Mouse (Mus musculus) G1E-ER4 (cell line): ENCODE data around the gene Kcnk15. TPM values are rescaled to one million over a fixed set of nuclear protein-coding genes. Genes with fewer than 3 reads are reported as not detected.

Experiments
- GATA1 ChIP-seq: IDR thresholded peaks from one replicate; pipeline ENCODE4 v1.8.0; 2012; ENCODE audit warnings: low read length, inconsistent platforms
- polyA plus RNA-seq: library from polyadenylated mRNA; stranded (reverse); fragments of >175 nt; gene quantifications from 2 replicates; pipeline ENCODE4 v1.2.3, GENCODE M21; 2012

Gene Kcnk15
- polyA plus RNA-seq, 1 experiment, result not detected

DNA sequence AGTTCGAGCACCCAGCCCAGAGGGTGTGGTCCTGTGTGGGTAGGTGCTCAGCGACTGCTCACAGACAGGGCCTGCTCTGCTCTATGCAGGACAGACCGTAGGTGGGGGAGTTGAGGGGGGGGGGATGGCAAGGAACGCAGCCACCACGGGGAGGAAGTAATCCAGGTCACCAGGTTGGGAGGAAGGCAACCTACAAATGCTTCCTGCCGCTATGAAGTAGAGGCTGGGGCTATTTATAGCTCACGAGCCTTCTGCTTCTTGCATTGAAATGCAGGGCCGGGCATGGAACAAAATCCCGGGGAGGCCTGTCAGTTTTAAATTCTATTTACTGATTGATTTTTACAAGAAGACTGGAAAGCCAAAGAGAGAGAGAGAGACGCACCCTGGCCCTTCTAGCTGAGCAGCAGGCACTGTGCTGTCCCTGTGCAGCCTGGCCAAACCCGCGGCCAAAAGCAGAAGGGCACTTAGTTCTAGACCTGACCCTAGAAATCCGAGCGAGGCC, 46.5 kb downstream of the Kcnk15 start:
- TF ChIP-seq GATA1, result no peak

DNA sequence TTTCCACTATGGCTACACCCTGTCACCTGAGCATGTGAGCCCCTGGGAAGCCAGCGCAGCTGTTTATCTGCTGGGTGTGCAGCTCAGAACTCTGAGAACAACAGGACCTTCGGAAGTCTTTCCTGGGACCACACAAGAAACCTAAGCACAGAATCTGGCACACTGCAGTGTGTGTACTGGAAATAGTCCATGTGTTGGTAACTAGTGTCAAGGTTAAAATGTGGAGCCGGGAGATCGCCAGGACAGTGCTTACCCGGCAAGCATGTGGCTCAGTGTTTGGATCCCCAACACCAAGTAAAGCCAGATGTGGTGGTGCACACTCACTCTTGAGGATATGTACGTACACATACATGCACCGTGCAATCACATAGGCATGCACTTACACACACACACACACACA, 47.6 kb downstream of the Kcnk15 start:
- TF ChIP-seq GATA1, result no peak

- no peak for TF ChIP-seq GATA1
These were observed 49.0 kb downstream of the Kcnk15 start for GRCm38 (mm10) chr2:163902448-163902847.

DNA sequence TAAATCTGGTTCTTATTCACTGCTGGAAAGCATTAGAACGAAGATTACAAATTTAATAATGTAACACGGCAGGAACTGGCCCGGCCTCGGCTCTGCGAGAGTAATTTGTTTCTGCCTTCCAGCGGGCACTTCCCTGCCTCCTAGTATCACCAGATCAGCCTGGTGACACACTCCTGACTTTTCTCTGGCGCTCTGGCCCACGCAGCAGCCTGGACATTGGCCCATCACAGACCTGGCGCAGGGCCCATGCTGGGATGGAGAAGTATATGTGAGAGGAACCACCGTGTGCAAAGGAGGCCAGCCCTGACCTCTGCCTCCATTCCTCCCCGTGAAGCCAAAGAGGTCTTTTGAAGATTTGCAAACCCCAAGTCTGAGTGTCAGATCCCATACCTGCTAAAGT, 50.0 kb downstream of the Kcnk15 start:
- TF ChIP-seq GATA1, result no peak

- no peak for TF ChIP-seq GATA1
These were observed 50.9 kb downstream of the Kcnk15 start for GRCm38 (mm10) chr2:163904323-163904722.

DNA sequence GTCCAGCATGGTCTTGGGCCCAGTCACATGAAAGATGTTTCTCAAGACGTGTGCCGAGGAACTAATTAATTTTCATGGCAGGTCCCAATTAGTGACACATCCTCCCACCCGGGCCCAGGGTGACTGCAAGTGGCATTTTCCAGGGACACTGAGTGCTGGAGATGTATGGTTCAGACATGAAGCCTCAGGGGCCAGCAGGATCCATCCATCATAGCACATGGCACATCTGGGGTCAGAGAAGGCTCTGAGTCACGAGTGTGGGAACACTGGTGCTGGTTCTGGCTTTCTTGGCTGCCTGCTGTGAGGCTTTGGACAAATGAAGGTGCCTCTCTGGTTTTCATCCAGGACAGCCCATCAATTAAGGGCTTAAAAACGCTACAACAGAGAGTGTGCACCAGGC, 53.7 kb downstream of the Kcnk15 start:
- no peak for TF ChIP-seq GATA1

Other genes with a start within 250 kb of the Kcnk15 start
- gene Serinc3, start 208.5 kb upstream of the Kcnk15 start, polyA plus RNA-seq, result 6.7 and 10.3 TPM in 2 replicates
- 164 and 226 TPM in 2 replicates for gene Pkig, start 195.3 kb upstream of the Kcnk15 start, polyA plus RNA-seq
- 8.3 and 9.0 TPM in 2 replicates for gene Ada, start 103.4 kb upstream of the Kcnk15 start, polyA plus RNA-seq
- not detected in 2 replicates for gene Ccn5, start 32.8 kb upstream of the Kcnk15 start, polyA plus RNA-seq
- gene Rims4, start 65.0 kb downstream of the Kcnk15 start, polyA plus RNA-seq, result not detected in 2 replicates
- gene Ywhab, start 141.3 kb downstream of the Kcnk15 start, polyA plus RNA-seq, result 84.7 and 105 TPM in 2 replicates
- gene Pabpc1l, start 171.8 kb downstream of the Kcnk15 start, polyA plus RNA-seq, result 0.06 and 0.14 TPM in 2 replicates
- 38.3 and 60.7 TPM in 2 replicates for gene Stk4, start 216.7 kb downstream of the Kcnk15 start, polyA plus RNA-seq
- 27.7 and 33.2 TPM in 2 replicates for gene Tomm34, start 217.5 kb downstream of the Kcnk15 start, polyA plus RNA-seq